Mouse (Mus musculus) megakaryocyte, embryonic 14.5 days (primary cell): ENCODE measurements around the gene Bin2.

Source experiments
- FLI1 ChIP-seq: IDR thresholded peaks from 2 replicates; pipeline ENCODE4 v1.6.1; 2012; ENCODE audit warnings: low read length, inconsistent platforms, mixed read lengths
- GATA1 ChIP-seq: IDR thresholded peaks from 3 replicates; pipeline ENCODE4 v1.6.1; 2012; ENCODE audit warnings: mixed read lengths, low read length, inconsistent platforms, borderline replicate concordance

DNA sequence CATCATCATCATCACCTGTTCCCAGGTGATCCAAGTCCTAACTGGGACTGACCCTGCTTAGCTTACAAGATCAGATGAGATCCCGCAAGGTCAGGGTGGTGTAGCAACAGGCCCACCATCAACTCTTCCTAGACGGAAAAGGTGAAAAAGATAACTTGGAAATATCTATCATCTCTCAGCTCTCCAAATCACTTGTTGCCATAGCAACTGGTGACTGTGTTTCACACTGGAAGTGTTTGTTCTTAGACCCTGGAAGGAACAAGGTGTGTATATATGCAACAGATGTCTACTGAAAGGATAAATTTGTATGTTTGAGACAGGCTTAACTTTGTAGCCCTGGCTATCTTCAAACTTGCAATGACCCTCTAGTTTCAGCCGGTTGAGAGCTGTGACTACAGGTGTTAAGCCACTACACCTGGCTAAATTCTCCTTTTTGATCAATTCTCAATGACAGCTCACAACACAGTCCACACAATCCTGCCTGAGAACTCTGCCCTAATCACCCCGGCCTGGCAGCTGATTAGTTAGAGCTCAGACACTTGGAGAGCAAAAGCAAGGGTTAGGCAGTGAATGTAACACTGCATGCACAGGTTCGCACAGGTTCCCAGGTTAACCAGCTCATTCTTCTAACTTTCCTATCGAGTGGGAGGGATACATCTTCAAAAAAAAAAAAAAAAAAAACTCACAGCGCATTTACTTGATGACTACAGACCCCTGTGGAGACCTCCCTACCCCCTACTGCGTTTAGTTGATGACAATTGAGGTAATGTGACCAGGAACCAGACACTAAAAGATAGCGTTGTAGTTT, 3.7 kb downstream of the Bin2 start:
- no peak for TF ChIP-seq GATA1
- TF ChIP-seq FLI1 = no peak
